Comparison of ENCODE assay signal across 11 mouse cellular contexts in the genomic region with DNA sequence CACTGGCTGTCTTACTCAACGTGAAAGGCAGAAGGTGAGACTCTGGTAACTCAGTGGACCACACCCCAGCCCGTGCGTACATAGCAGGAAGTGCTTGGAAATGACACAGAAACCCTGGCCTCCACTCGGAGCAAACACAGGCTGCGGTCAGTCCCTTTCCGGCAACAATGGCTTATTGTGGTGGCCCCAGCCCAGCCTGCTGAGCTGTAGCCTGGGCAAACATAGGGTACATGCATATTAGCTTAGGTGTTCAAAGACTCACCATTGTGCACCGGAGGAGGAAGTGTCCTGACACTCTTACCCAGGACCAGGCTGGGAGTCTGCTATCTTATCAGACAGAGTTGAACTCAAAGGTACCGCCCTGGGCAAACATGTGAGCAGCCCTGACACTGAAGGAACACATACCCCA. TPM values are rescaled to one million over a fixed set of nuclear protein-coding genes. Genes with fewer than 3 reads are reported as not detected.
A peak's percentile ranks its signal among the peaks of the same experiment; 100 is the strongest.
DNase-seq lines count a peak whose midpoint lies in the region; ATAC-seq and TF ChIP-seq lines count a peak whose summit lies in the region.
"Had no signal": no experiment of that assay in that cellular context is flagged by ENCODE, and none has a peak within 500 bp of the region (broad histone marks: within the 10 kb centered on the region; RNA-seq: fewer than 3 reads in every experiment).

No protein-coding gene starts in this region.

- TF ChIP-seq EP300 in liver, postnatal 0 days (IDR thresholded peaks at IDR 0.05; ENCODE audit: low read depth), result no peak

- peaks cover 8% of the 10 kb centered on the region; the same call in 1 of the 2 replicates for H3K4me1 ChIP-seq in bone marrow, adult 2 months (ENCODE audit: control insufficient read depth, insufficient read depth, low read length)
- peaks cover 31% of the 10 kb centered on the region for H3K4me1 ChIP-seq in liver, postnatal 0 days (ENCODE audit: insufficient read depth)

- H3K9ac ChIP-seq in liver, postnatal 0 days (replicated peaks), result no peak overlapping the region

- H3K36me3 ChIP-seq in liver, postnatal 0 days (replicated peaks; ENCODE audit: insufficient read depth, low read length), result no peaks in the 10 kb centered on the region
- H3K36me3 ChIP-seq: embryonic facial prominence, embryonic 10.5 days had no signal

- no peak for ATAC-seq in liver, postnatal 0 days
- ATAC-seq in cerebellum, adult (ENCODE audit: insufficient number of reproducible peaks, low FRiP score, low TSS enrichment), result no peak

- no peak for TF ChIP-seq CTCF in bone marrow, adult 2 months (IDR thresholded peaks at IDR 0.05; ENCODE audit: control insufficient read depth, insufficient read depth, low read length)
- no peak for TF ChIP-seq CTCF in liver, postnatal 0 days (IDR thresholded peaks at IDR 0.05; ENCODE audit: low read depth)

- peak overlapping the region; percentile 57 for H3K27ac ChIP-seq in bone marrow, adult 2 months (ENCODE audit: control insufficient read depth, insufficient read depth, low read depth, low read length, poor library complexity)
- peak overlapping the region; percentile 55; the same call in 1 of the 2 replicates for H3K27ac ChIP-seq in liver, postnatal 0 days (ENCODE audit: low read depth)
- H3K27ac ChIP-seq: embryonic facial prominence, embryonic 10.5 days; macrophage had no signal

- no peaks in the 10 kb centered on the region for H3K9me3 ChIP-seq in liver, postnatal 0 days (ENCODE audit: low read length)
- H3K9me3 ChIP-seq: embryonic facial prominence, embryonic 10.5 days had no signal

- DNase-seq in spleen, adult 12 weeks (ENCODE audit: low spot score), result peak; percentile 30
- no peak for DNase-seq in spleen, adult 18-20 months
- peak; percentile 59 for DNase-seq in liver, postnatal 0 days
- DNase-seq in spleen, postnatal 36 days (ENCODE audit: low spot score in 2 of 2), result peak; percentile 39 to 46
- DNase-seq in right cerebral cortex, adult 18-20 months, result no peak
- DNase-seq in right cerebral cortex, postnatal 25 days, result no peak
- DNase-seq: heart, postnatal 36 days had no signal

- no peak for TF ChIP-seq POLR2A in bone marrow, adult 2 months (IDR thresholded peaks at IDR 0.05; ENCODE audit: borderline replicate concordance, control insufficient read depth, low read depth, low read length)

- 2% methylated on average over 8 of the region's 8 CpGs for WGBS in bone marrow, adult 2 months
- WGBS in liver, postnatal 0 days (ENCODE audit: insufficient replicate concordance), result 5% methylated on average over 8 of the region's 8 CpGs

- H3K4me2 ChIP-seq in liver, postnatal 0 days (ENCODE audit: low read depth, low read length), result peak overlapping the region; percentile 61

- H3K27me3 ChIP-seq in liver, postnatal 0 days (ENCODE audit: insufficient read depth, low read length), result no peaks in the 10 kb centered on the region

- no peak overlapping the region for H3K4me3 ChIP-seq in bone marrow, adult 2 months (replicated peaks; ENCODE audit: control insufficient read depth, low read depth, low read length)
- H3K4me3 ChIP-seq in liver, postnatal 0 days (ENCODE audit: low read depth, low read length), result no peak overlapping the region
- H3K4me3 ChIP-seq: embryonic facial prominence, embryonic 10.5 days had no signal

RNA-seq across cellular contexts. Expression of gene Cables2, which starts 3.6 kb away (rescaled TPM):
- 12.2 and 16.3 TPM in 2 replicates for polyA plus RNA-seq in bone marrow, adult 2 months (2011; ENCODE audit: insufficient read depth, insufficient read length, low replicate concordance, missing spikeins)
- 4.7 and 5.2 TPM in 2 replicates for polyA plus RNA-seq in liver, postnatal 0 days (2015; fragmentation: Nextera tagmentation; extraction: Ambion mirVana)

RNA-seq across cellular contexts. Expression of gene Rbbp8nl, which starts 12.8 kb away (rescaled TPM):
- polyA plus RNA-seq in bone marrow, adult 2 months (2011; ENCODE audit: insufficient read depth, insufficient read length, low replicate concordance, missing spikeins), result not detected in 2 replicates
- polyA plus RNA-seq in liver, postnatal 0 days (2015; fragmentation: Nextera tagmentation; extraction: Ambion mirVana), result not detected in 2 replicates
- polyA plus RNA-seq: macrophage had no signal

RNA-seq across cellular contexts. Expression of gene Rps21, which starts 19.7 kb away (rescaled TPM):
- polyA plus RNA-seq in bone marrow, adult 2 months (2011; ENCODE audit: insufficient read depth, insufficient read length, low replicate concordance, missing spikeins), result 1,144 and 1,728 TPM in 2 replicates
- 382 and 393 TPM in 2 replicates for polyA plus RNA-seq in liver, postnatal 0 days (2015; fragmentation: Nextera tagmentation; extraction: Ambion mirVana)

RNA-seq across cellular contexts. Expression of gene Lama5, which starts 51.2 kb away (rescaled TPM):
- 1.5 and 6.6 TPM in 2 replicates for polyA plus RNA-seq in bone marrow, adult 2 months (2011; ENCODE audit: insufficient read depth, insufficient read length, low replicate concordance, missing spikeins)
- 2.1 and 2.2 TPM in 2 replicates for polyA plus RNA-seq in liver, postnatal 0 days (2015; fragmentation: Nextera tagmentation; extraction: Ambion mirVana)
- polyA plus RNA-seq: macrophage had no signal

RNA-seq across cellular contexts. Expression of gene Gata5, which starts 57.6 kb away (rescaled TPM):
- polyA plus RNA-seq in bone marrow, adult 2 months (2011; ENCODE audit: insufficient read depth, insufficient read length, low replicate concordance, missing spikeins), result not detected in 2 replicates
- 0.08 and 0.11 TPM in 2 replicates for polyA plus RNA-seq in liver, postnatal 0 days (2015; fragmentation: Nextera tagmentation; extraction: Ambion mirVana)
- polyA plus RNA-seq: macrophage had no signal

Comparison
In these comparisons a context has a peak if more than half of its experiments do, and no peak if none do; other contexts are left out.
1. DNase-seq: peak in spleen, adult 12 weeks (single experiment), liver, postnatal 0 days (single experiment) and spleen, postnatal 36 days (2 of 2); none in spleen, adult 18-20 months (0 of 2), right cerebral cortex, adult 18-20 months (single experiment) and right cerebral cortex, postnatal 25 days (single experiment).